Mouse (Mus musculus) CD4-positive, CD25-positive, alpha-beta regulatory T cell, adult 4 months (primary cell): ENCODE data around the gene Gpr6. TPM values are rescaled to one million over a fixed set of nuclear protein-coding genes. Genes with fewer than 3 reads are reported as not detected.

Source experiments
- ATAC-seq: one replicate; pipeline ENCODE4 v1.8.0; 2017
- polyA plus RNA-seq, 2 experiments: library from polyadenylated mRNA; unstranded; fragments of 100-300 nt; shearing (Covaris generic); gene quantifications; one replicate each; pipeline ENCODE4 v1.2.1; 2017

Gpr6 gene
- polyA plus RNA-seq = not detected

DNA sequence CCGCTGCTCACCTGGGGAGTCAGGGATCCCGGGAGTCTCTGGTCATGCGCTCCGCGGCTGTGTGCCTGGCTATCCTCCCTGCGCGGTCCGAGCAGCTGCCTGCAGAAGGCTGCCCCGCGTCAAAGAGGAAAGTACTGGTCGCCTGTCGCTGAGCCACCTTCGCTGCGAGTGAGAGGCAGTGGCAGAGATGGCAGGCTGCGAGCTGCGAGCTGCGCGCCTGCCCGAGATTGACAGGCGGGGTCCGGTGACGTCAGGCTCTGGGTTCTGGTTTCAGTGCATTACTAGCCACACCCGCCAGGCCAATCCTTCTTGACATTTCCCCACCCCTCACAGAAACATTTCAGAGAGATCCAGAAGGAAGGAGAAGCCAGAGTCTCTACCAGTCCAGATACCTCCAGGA, at the start of gene Gpr6:
TSS of gene Gpr6 (minus strand) at position 170 of the 400 bp plus-strand sequence.
- ATAC-seq = no peak

DNA sequence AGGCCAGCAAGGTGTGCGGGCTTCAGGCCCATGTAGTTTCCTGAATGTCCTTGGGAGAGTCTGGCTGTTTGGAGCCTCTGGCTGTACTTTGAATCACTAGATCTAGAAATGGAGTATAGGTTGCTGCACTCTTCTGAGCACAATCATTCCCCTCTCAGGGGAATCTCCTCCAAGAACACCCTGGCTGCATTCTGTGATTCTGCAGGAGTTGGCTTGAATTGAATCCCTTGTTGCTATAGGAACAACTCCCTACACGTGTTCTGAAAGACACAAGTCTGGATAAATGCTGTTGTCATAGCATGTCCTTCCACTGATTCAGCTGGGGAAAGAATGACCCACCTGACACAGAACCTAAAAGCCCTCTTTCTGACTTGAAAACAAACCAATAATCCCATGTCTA, 28.0 kb upstream of the Gpr6 start:
- ATAC-seq = no peak

- ATAC-seq = no peak
Measured at GRCm38 (mm10) chr10:41098137-41098536, 26.1 kb upstream of the Gpr6 start.

GRCm38 (mm10) chr10:41088852-41089251, 16.8 kb upstream of the Gpr6 start:
- no peak for ATAC-seq

DNA sequence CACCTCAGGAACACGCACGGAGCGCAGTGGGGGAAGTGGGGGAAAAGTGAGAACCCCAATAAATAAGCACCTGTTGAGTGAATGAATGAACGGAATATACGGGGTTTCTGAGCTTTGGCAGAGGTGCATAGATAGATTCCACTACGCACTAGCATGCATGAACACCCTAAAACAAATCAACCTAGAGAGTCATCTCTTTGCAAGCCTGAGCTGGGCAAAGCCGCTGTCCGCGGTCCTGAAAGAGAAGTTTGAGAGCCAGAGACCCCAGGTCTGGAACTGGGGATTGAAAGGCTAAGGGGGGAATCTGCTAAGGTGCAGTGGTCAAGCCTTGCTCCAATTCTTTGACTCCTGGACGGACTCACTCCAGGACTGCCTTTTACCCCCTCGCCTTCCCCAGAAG, 389 bp downstream of the Gpr6 start:
- ATAC-seq = no peak

DNA sequence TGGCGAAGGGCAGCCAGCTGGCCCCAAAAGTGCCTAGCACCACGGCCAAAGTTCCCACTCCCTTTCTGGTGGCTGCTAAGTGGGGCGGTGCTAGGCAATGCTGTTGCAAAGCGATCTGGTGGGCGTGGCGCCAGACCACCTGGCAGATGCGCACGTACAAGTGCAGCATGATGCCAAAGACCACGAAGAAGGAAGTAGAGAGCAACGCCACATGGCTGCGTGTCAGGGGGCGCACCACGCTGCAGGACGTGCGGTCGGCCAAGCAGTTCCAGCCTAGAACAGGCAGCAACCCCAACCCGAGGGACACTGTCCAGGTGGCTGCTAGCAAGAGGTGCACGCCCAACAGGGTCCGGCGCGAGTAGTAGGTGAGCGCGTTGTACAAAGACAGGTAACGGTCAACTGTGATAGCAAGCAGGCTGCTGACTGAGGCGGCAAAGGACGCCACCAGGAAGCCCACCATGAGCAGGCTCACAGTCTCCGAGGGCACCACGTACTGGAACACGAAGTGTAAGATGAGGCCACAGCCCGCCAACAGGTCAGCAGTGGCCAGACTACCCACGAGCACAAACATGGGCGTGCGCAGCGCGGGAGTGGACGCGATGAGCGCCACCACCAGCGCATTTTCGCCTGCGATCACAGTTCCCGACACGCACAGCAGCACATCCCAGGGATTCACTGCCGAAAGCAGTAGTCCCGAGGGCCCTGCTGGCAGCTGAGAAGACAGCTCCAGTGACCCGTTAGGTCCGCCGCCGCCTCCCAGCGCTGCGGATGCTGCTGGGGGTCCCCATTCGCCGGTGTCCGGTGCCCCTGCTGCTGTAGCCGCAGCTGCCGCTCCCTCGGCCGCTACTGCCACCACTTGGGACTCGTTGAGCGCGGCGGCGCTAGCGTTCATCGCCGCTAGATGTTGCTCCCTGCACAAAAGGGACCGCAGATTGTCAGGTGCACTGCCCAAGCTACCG, 1.1 kb downstream of the Gpr6 start:
- ATAC-seq = no peak

DNA sequence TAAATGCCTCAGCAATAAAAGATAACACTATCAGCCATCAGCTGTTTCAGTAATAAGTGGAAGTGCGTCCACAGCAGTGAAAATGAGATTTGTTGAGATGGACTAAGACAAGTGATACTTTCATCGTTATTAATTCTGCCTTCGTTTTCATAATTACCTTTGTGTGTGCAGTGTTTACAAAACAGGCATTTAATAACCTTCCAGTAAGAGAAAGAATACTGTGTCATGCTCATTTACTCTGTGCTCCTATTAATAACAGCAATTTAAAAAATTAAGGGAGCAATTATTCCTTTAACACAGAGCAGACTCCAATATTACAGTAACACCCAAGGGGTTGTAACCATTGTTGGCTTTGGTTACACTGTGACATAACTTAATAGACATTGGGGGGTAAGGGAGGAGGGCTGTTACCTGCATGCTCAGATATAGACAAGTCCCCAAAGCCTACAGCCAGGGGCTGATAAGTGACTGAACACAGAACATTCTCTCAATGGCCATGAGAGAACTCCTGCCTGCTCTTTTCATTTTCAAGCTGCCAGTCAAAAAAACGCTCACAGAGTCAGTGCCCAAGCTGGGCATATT, 11.7 kb downstream of the Gpr6 start:
- no peak for ATAC-seq

DNA sequence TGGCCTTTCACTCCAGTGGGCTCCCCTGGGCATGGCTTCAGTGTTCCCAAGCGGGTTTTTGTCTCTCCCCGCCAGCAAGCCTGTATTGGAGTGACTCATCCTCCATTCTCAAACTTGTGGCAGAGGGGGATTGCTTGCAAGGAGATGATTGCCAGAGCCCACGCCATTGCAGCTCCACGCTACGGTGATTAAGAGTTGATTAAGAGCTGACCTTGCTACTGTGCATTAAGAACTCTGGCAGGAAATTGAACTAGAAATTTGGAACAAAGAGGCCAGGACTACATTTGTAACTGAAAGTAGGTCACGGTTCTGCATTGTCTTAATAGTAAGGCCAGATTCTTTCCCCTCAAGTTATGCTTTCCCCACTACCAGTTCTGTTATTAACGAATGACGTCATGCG, 16.5 kb downstream of the Gpr6 start:
- ATAC-seq = no peak

DNA sequence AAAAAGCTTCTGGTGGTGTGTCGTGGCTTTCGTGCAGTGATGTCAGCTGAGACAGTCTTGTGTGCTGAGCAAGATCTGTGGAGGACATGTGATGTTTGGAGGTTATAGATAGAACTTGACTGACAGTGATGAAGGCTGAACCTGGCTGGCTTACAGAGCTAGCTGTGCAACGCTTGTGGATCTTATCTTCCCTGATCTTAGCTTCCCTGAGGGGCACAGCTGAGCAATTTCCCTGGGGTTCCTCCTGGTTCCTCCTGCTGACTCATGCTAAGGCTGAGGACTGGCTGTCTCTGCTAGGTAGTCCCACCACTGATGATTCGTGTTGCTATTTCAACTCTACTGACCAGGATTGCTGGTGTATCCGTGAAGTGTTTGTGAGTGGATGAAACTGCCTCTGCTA, 18.1 kb downstream of the Gpr6 start:
- ATAC-seq = no peak

GRCm38 (mm10) chr10:41042272-41042671, 29.8 kb downstream of the Gpr6 start:
- no peak for ATAC-seq

DNA sequence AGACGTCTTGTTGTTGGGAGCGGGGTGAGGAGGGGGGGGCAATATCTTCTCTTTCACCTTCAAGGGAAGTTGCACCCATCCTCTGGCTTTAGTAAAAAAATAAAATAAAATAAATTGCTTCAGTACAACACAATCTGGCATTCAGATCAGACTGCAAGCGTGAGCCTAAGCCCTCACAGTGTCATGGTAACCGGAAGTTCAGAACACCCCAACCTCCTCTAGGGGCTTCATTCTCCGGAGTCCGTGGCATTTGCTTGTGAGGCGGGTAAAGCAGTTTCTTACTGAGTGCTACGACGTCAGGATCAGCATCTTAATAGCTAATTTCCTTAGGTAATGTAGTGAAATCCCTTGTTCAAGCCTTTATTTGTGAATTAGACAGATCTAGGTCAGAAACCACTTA, 30.6 kb downstream of the Gpr6 start:
- ATAC-seq = no peak

DNA sequence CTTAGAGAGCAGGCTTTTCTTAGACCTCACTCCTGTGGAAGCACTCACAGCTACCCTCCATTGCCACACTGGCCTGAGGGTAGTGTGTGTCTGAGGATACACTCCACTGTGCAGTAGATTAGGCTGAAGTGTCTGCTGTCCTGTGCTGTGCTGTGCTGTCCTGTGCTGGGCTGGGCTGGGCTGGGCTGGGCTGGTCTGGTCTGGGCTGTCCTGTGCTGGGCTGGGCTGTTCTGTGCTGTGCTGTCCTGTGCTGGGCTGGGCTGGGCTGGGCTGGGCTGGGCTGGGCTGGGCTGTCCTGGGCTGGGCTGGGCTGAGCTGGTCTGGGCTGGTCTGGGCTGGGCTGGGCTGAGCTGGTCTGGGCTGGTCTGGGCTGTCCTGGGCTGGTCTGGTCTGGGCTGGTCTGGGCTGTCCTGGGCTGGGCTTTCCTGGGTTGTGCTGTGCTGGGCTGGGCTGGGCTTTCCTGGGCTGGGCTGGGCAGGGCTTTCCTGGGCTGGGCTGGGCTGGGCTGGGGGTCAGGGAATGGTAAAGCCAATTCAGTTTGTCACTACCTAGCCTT, 31.5 kb downstream of the Gpr6 start:
- no peak for ATAC-seq

- ATAC-seq = no peak
Measured at GRCm38 (mm10) chr10:41038476-41038875, 33.6 kb downstream of the Gpr6 start.

- no peak for ATAC-seq
Measured at GRCm38 (mm10) chr10:41037722-41038121, 34.4 kb downstream of the Gpr6 start.

DNA sequence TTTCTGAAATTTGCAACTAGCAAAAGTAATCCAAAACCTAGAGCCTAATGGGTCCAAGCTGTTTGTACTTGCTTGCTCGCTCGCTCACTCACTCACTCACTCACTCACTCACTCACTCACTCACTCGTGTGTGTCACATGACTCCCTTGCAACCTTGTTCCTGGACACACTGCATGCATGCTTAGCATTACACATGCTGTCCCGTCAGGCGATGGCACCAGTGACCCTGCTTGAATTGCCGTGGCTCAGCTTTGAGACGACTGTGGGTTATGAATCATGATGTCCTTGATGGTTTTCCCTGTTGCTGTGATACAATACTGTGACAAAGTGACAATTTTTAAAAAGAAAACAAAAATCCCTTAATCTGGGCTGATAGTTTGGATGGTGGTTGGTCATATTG, 39.3 kb downstream of the Gpr6 start:
- no peak for ATAC-seq

DNA sequence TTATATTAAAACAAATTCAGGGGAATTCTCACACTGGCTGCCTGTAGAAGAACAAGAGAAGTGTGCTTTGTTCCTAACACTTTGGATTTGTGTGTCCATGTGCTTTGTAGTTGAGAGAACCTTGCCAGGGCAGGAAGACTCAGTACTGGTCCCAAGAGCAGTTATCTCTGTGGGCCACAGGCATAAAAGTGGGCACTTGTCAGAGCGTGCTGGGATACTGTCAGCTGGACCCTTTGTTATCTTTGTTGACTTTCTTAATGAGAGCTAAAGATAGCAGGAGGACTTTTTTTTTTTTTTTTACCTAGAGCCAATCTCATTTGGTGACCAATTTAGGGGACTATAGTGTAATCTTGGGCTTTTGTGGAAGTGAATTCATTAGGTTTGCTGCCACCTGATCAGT, 47.2 kb downstream of the Gpr6 start:
- ATAC-seq = no peak

DNA sequence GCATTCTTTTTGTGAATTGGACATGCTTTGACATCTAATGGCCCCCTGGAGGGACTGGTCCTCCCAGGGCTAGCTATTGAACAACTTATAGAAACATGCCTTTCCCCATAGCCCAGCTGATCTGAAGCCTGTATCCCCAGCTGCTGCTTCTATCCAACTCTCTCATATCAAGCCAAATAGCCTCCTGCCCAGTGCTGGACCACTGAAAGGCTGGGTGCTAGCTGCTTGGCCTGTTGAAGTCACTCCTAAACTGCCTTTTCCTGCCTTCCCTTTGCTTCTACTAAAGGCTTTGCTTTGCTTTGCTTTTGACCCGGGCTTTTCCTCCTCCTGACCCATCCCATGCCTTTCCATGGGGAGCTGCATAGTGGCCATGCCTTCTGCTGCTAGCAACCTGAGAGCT, 47.7 kb downstream of the Gpr6 start:
- ATAC-seq = no peak

GRCm38 (mm10) chr10:41022226-41022625, 49.9 kb downstream of the Gpr6 start:
- ATAC-seq = no peak

Other genes with a start within 250 kb of the Gpr6 start
- gene Cdc40, start 189.0 kb downstream of the Gpr6 start, polyA plus RNA-seq = 10 to 100 TPM; 71.5 to 91.4 TPM
- under 1 TPM in 1 of 2 experiments, not detected in 1; 0.12 TPM for gene Wasf1, start 188.8 kb downstream of the Gpr6 start, polyA plus RNA-seq
- gene Fig4, start 231.0 kb upstream of the Gpr6 start, polyA plus RNA-seq = 10 to 100 TPM; 11.7 to 12.2 TPM
- not detected for gene Ak9, start 231.7 kb upstream of the Gpr6 start, polyA plus RNA-seq